Mouse (Mus musculus) kidney, postnatal 10 days (tissue): ENCODE results near the gene Zfp335.
A peak's percentile ranks its signal among the peaks of the same experiment; 100 is the strongest.

Source experiments
- DNase-seq: peaks from one replicate; pipeline ENCODE4 v3.0.0; 2021; ENCODE audit warnings: mixed read lengths

Zfp335 gene

GRCm38 (mm10) chr2:164924100-164924857, 12.7 kb upstream of the Zfp335 start:
- peak; percentile 92 for DNase-seq

GRCm38 (mm10) chr2:164923291-164923690, 11.7 kb upstream of the Zfp335 start:
- DNase-seq, result no peak

- no peak for DNase-seq
Measured at GRCm38 (mm10) chr2:164921984-164922383, 10.4 kb upstream of the Zfp335 start.

GRCm38 (mm10) chr2:164918325-164918724, 6.8 kb upstream of the Zfp335 start:
- peak; percentile 55 for DNase-seq

GRCm38 (mm10) chr2:164917371-164917770, 5.8 kb upstream of the Zfp335 start:
- no peak for DNase-seq

GRCm38 (mm10) chr2:164916820-164917219, 5.3 kb upstream of the Zfp335 start:
- no peak for DNase-seq

GRCm38 (mm10) chr2:164913428-164913786, 1.9 kb upstream of the Zfp335 start:
- peak; percentile 55 for DNase-seq

GRCm38 (mm10) chr2:164912749-164913427, 1.3 kb upstream of the Zfp335 start:
- no peak for DNase-seq

- DNase-seq, result peak; percentile 51
Measured at GRCm38 (mm10) chr2:164912151-164912550, 594 bp upstream of the Zfp335 start.

- DNase-seq, result no peak
Measured at GRCm38 (mm10) chr2:164910360-164911061, 1.0 kb downstream of the Zfp335 start.

- DNase-seq, result peak; percentile 69
Measured at GRCm38 (mm10) chr2:164909542-164909941, 2.0 kb downstream of the Zfp335 start.

GRCm38 (mm10) chr2:164909100-164909499, 2.5 kb downstream of the Zfp335 start:
- DNase-seq, result no peak

GRCm38 (mm10) chr2:164908011-164908410, 3.5 kb downstream of the Zfp335 start:
- no peak for DNase-seq

GRCm38 (mm10) chr2:164907511-164907910, 4.0 kb downstream of the Zfp335 start:
- DNase-seq, result no peak

- DNase-seq, result no peak
Measured at GRCm38 (mm10) chr2:164906071-164906470, 5.5 kb downstream of the Zfp335 start.

- no peak for DNase-seq
Measured at GRCm38 (mm10) chr2:164903496-164903895, 8.1 kb downstream of the Zfp335 start.

- no peak for DNase-seq
Measured at GRCm38 (mm10) chr2:164901380-164901779, 10.2 kb downstream of the Zfp335 start.

GRCm38 (mm10) chr2:164899723-164900459, 11.7 kb downstream of the Zfp335 start:
- DNase-seq, result no peak

GRCm38 (mm10) chr2:164899034-164899433, 12.5 kb downstream of the Zfp335 start:
- no peak for DNase-seq

GRCm38 (mm10) chr2:164898008-164898407, 13.5 kb downstream of the Zfp335 start:
- no peak for DNase-seq

- DNase-seq, result no peak
Measured at GRCm38 (mm10) chr2:164895885-164896284, 15.7 kb downstream of the Zfp335 start.

- no peak for DNase-seq
Measured at GRCm38 (mm10) chr2:164894644-164895043, 16.9 kb downstream of the Zfp335 start.

GRCm38 (mm10) chr2:164894048-164894447, 17.5 kb downstream of the Zfp335 start:
- DNase-seq, result no peak
